Mouse (Mus musculus) monocyte, adult 2 months (primary cell): ENCODE data around the gene Acsbg1.
A peak's percentile ranks its signal among the peaks of the same experiment; 100 is the strongest.

Experiments
- DNase-seq, 2 experiments: peaks; one replicate each; pipeline ENCODE4 v3.0.0; 2022; ENCODE audit warnings: low spot score in 2 of 2, low read depth in 1 of 2

Acsbg1 gene

DNA sequence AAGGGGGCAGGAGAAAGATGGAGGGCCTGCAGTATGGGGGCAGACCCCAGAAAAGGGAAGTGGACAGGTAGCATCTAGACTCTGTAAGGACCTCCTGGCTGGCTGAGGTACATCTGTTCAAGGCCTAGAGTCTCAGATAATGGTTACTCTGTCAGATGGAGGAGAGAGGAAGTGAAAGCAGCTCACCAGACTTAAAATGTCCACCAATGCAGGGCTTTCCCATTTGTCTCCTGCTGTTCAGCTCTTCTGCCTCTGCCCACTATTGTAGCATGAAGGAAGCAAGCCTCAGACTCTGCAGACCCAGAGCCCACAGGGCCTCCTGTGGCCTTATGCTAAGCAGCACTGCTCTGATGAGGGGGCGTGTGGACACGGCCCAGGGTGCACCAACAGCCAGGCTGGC, 106.6 kb downstream of the Acsbg1 start:
- DNase-seq = peak in 1 of 2 experiments; percentile 17
